Mouse (Mus musculus) small intestine, adult 2 months (tissue): ENCODE data around the gene Nudt16l1. TPM values are rescaled to one million over a fixed set of nuclear protein-coding genes. Genes with fewer than 3 reads are reported as not detected.

Experiments
- H3K27ac ChIP-seq: fragments of 200-500 bp; 2 replicates; pipeline ENCODE4 v1.5.1; 2012; ENCODE audit warnings: low read depth, low read length, control low read depth, inconsistent platforms; ENCODE audit not compliant: insufficient read depth
- H3K27me3 ChIP-seq: fragments of 200-500 bp; 2 replicates; pipeline ENCODE4 v1.6.1; 2012; ENCODE audit warnings: mild to moderate bottlenecking, moderate library complexity, low read length, inconsistent platforms; ENCODE audit not compliant: control insufficient read depth, insufficient read depth
- H3K36me3 ChIP-seq: fragments of 200-500 bp; 2 replicates; pipeline ENCODE4 v1.6.1; 2012; ENCODE audit warnings: mild to moderate bottlenecking, low read length, control low read depth, inconsistent platforms; ENCODE audit not compliant: control insufficient read depth, insufficient read depth
- H3K4me1 ChIP-seq: fragments of 200-500 bp; 2 replicates; pipeline ENCODE4 v1.6.1; 2012; ENCODE audit warnings: low read length, inconsistent platforms, mixed read lengths; ENCODE audit not compliant: control insufficient read depth, insufficient read depth, insufficient read length
- H3K4me3 ChIP-seq: fragments of 200-500 bp; 2 replicates; pipeline ENCODE4 v1.5.1; 2012; ENCODE audit warnings: low read depth, mild to moderate bottlenecking, control low read depth, inconsistent platforms, low read length, moderate library complexity
- CTCF ChIP-seq: fragments of 200-500 bp; IDR thresholded peaks from 2 replicates; pipeline ENCODE4 v1.5.1; 2012; ENCODE audit warnings: low read depth, mild to moderate bottlenecking, control low read depth, inconsistent platforms, low read length, moderate library complexity, mixed read lengths; ENCODE audit not compliant: insufficient replicate concordance, insufficient read length; ENCODE audit errors: extremely low read depth
- POLR2A ChIP-seq: fragments of 200-500 bp; IDR thresholded peaks from 2 replicates; pipeline ENCODE4 v1.6.1; 2012; ENCODE audit warnings: low read depth, mild to moderate bottlenecking, control low read depth, inconsistent platforms, low read length, moderate library complexity
- WGBS: fragments of 180-500 bp; shearing (Covaris S2); methylation state at CpG from one replicate; pipeline ENCODE4 v1.1.7; 2018; 5-methylcytosine and 5-hydroxymethylcytosine counted together
- polyA plus RNA-seq: library from polyadenylated mRNA; depleted of rRNA; stranded (reverse); fragments of >200 nt; gene quantifications from 2 replicates; pipeline ENCODE4 v1.2.3, GENCODE M21; 2012

Gene Nudt16l1
- polyA plus RNA-seq, 1 experiment, result 42.6 TPM

- Histone ChIP-seq H3K4me1 (peaks cover 4% of the 10 kb centered on the region; the same call in 1 of the 2 replicates), H3K27ac (peak overlapping the region; percentile 75), H3K27me3 (no peaks in the 10 kb centered on the region), H3K36me3 (peaks cover 65% of the 10 kb centered on the region), H3K4me3 (no peak overlapping the region)
- no peak for TF ChIP-seq POLR2A
- TF ChIP-seq CTCF, result peak; percentile 85; the same call in 1 of the 2 replicates
- WGBS, result 40% methylated on average over 12 of the region's 12 CpGs
These were observed 24.5 kb upstream of the Nudt16l1 start for GRCm38 (mm10) chr16:4913783-4914735.

GRCm38 (mm10) chr16:4915931-4916330, 22.6 kb upstream of the Nudt16l1 start:
- peaks cover 56% of the 10 kb centered on the region for H3K36me3 ChIP-seq
- no peak overlapping the region for H3K27ac ChIP-seq
- 79% methylated on average over 3 of the region's 3 CpGs for WGBS
- no peak overlapping the region for H3K4me3 ChIP-seq
- H3K27me3 ChIP-seq, result no peaks in the 10 kb centered on the region
- no peak for TF ChIP-seq POLR2A
- no peak for TF ChIP-seq CTCF
- H3K4me1 ChIP-seq, result peaks cover 4% of the 10 kb centered on the region; the same call in 1 of the 2 replicates

GRCm38 (mm10) chr16:4916608-4917007, 22.0 kb upstream of the Nudt16l1 start:
- Histone ChIP-seq H3K4me1 (peaks cover 4% of the 10 kb centered on the region; the same call in 1 of the 2 replicates), H3K36me3 (peaks cover 50% of the 10 kb centered on the region), H3K4me3 (no peak overlapping the region), H3K27me3 (no peaks in the 10 kb centered on the region), H3K27ac (no peak overlapping the region)
- TF ChIP-seq CTCF (no peak), POLR2A (no peak)
- WGBS, result 90% methylated on average over 2 of the region's 2 CpGs

- 81% methylated on average over 4 of the region's 4 CpGs for WGBS
- H3K4me3 ChIP-seq, result no peak overlapping the region
- no peak for TF ChIP-seq POLR2A
- no peak for TF ChIP-seq CTCF
- H3K27me3 ChIP-seq, result no peaks in the 10 kb centered on the region
- peaks cover 60% of the 10 kb centered on the region for H3K36me3 ChIP-seq
- no peaks in the 10 kb centered on the region for H3K4me1 ChIP-seq
- no peak overlapping the region for H3K27ac ChIP-seq
These were observed 18.0 kb upstream of the Nudt16l1 start for GRCm38 (mm10) chr16:4920556-4920955.

GRCm38 (mm10) chr16:4922481-4922880, 16.1 kb upstream of the Nudt16l1 start:
- no peaks in the 10 kb centered on the region for H3K4me1 ChIP-seq
- no peak overlapping the region for H3K27ac ChIP-seq
- peaks cover 66% of the 10 kb centered on the region for H3K36me3 ChIP-seq
- 93% methylated on average over 6 of the region's 6 CpGs for WGBS
- H3K27me3 ChIP-seq, result no peaks in the 10 kb centered on the region
- TF ChIP-seq POLR2A (no peak), CTCF (no peak)
- H3K4me3 ChIP-seq, result no peak overlapping the region

GRCm38 (mm10) chr16:4923996-4924395, 14.6 kb upstream of the Nudt16l1 start:
- Histone ChIP-seq H3K27me3 (no peaks in the 10 kb centered on the region), H3K27ac (no peak overlapping the region), H3K4me3 (no peak overlapping the region), H3K4me1 (no peaks in the 10 kb centered on the region), H3K36me3 (peaks cover 66% of the 10 kb centered on the region)
- WGBS, result 94% methylated on average over 5 of the region's 5 CpGs
- TF ChIP-seq POLR2A, result no peak
- TF ChIP-seq CTCF, result no peak

GRCm38 (mm10) chr16:4927967-4928366, 10.6 kb upstream of the Nudt16l1 start:
- 86% methylated on average over 7 of the region's 7 CpGs for WGBS
- H3K4me1 ChIP-seq, result peaks cover 7% of the 10 kb centered on the region
- no peaks in the 10 kb centered on the region for H3K27me3 ChIP-seq
- H3K4me3 ChIP-seq, result no peak overlapping the region
- no peak overlapping the region for H3K27ac ChIP-seq
- peaks cover 86% of the 10 kb centered on the region for H3K36me3 ChIP-seq
- no peak for TF ChIP-seq CTCF
- no peak for TF ChIP-seq POLR2A
